Mouse (Mus musculus): ENCODE measurements around the gene Tdg.
"Not testable (repeated sequence)": the region's sequence is repeated elsewhere in the genome, so short reads cannot be mapped to it uniquely, and the experiment has no call there.

The Tdg gene

DNA sequence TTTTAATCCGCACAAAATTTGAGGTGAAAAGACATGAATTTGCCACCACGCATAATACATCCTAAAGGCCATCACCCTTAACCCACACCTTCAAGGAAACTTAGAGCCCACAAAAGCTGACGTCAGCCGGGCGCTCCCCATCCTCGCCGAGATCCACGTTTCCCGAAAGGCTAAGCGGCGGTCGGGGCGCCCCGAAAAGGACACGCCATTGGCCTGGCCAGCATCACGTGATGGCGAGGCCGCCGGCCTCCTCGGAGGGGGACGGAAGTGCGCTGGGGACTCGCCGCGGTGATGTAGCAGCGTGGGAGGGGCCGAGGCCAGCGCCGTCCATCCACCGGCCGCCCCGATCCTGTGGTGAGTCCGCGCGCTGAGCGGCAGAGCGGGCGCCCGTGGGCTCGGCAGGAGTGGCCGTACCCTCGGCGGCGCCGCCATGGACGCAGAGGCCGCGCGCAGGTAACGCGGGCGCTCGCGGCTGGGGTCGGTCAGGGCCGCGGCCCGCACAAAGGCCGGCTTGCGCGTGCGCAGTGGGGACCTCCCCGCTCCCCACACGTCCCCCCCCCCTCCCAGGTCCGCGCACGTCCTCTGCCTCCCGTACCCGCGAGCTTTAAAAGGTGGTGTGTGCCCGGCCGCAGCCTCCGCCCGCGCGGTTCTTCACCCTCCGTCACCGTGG is at the start of gene Tdg:
TSS of gene Tdg (plus strand) at position 243 of the 670 bp plus-strand sequence.
- DNase-seq = peak; percentile 94

DNA sequence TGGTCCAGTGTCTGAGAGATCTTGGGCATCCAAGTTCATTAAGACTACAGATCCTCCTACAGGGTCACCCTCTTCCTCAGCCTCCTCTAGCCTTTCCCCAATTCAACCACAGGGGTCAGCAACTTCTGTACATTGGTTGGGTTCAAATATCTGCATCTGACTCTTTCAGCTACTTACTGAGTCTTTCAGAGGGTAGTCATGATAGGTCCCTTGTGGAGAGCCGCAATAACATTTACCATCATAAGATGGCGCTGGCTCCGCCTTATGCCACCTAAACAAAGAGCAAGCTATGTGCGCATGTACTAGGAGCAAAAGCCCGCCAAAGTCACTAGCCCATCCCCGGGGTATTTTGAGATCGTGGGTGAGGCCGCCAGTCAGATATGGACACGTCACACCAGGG is 40.0 kb upstream of the Tdg start:
- not testable (repeated sequence) for DNase-seq

DNA sequence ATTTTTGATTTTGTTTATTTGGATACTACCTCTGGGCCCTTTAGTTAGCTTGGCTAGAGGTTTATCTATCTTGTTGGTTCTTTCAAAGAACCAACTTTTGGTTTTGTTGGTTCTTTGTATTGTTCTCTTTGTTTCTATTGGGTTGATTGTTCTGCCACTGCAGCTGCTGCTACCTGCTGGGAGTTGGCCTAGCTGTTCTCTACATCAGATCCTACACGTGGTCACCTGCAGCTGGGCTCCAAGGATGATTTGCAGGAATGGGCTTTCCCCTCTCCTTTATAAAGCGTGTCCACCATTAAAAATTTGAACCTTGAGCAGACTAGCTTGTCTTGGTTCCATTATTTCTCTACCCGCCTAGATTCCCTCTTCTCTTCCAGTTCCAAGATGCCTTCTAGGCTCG is 35.2 kb upstream of the Tdg start:
- not testable (repeated sequence) for DNase-seq

DNA sequence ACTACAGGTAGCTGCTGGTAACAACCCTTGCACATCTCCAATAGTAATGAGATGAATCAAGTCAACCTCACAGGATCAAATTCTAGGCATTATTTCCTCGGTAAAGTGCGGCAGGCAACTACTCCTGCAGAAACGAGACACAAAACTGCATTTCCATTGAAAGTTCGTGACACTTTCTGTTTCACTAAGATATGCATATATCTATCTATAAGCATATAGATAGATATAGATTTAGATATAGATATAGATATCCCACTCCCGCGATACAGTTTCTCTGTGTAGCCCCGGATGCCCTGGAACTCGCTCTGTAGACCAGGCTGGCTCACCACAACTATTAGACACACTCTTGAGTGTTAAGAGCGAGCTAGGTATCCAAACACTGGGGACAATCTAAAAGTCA is 7.4 kb upstream of the Tdg start:
- DNase-seq = no peak

DNA sequence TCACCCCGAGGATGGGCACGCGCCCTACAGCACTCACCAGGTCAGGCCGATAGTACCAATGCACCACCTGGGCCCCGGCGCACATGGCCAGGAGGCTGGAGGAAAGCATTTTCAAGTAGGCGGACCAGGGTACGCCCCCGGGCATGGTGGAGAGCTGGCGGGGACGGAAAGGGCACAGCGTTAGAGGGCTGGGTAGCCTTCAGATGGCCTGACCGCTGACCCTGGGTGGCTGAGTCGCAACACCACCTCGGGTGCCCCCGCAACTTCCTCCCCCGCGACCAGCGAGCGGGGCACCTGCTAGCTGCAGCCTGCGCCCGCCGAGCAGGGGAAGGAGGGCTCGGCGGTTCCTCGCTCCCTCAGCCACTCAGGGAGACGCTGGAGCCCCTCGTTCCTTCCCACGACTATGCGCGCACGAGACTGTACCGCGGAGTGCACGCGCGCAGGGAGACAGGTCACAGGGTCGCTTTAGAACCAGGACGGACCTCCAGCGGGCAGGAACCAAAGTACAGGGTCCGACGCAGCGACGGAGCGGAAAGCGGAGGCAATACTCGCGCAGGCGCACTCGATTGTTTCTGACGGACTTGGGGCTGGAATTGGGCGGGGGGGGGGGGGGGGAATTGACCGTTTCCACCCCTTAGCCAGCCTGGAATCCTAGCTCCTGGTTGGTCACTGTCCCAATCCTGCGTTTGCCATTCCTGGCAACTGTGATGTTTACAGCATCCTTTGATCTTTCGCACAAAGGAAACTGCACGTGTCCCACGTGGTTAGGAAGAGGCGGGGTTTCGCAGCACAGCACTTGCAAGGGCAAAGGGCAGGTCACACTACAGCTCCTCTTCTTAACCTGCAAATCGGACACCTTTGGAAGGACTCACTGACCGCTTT is 6.7 kb upstream of the Tdg start, which contains the start of gene 1190007I07Rik:
TSS of gene 1190007I07Rik (minus strand) at position 558 of the 882 bp plus-strand sequence.
- DNase-seq = peak; percentile 91

DNA sequence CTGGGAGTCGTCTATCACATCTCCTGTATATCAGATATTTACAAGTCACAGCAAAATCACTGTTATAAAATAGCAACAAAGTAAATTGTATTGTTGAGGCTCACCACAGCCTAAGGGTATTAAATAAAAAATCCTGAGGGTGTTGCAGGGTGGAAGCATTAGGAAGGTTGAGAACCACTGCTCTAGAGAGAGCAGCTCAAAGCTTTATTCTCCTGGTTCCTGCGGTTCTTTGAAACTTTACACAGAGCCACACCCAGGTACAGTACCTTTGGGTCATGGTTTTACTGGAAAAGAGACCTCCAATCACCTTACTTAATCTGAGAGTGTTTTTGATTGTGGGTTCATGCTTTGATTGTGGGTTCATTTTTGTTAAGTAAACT is 6.1 kb upstream of the Tdg start:
- DNase-seq = not testable (repeated sequence)

DNA sequence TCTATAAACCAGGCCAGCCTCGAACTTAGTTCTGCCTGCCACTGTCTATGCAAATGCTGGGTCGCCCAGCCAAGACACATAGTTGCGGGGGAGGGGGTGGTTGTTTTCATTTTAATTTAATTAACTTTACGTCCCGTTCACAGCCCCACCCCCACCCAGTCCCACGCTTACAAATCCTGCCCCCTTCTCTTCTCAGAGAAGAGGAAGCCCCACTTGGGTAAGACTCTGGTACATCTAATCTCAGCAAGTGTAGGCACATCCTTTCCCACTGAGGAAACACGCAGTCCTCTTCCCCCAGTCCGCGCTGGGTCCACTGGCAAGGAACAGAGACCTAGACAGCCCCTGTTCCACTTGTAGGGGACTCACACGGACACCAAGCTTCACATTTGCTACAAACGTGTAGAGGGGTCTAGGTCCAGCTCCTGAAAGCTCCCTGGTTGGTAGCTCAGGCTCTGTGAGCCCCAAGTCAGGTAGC is 480 bp upstream of the Tdg start:
- DNase-seq = peak; percentile 33

DNA sequence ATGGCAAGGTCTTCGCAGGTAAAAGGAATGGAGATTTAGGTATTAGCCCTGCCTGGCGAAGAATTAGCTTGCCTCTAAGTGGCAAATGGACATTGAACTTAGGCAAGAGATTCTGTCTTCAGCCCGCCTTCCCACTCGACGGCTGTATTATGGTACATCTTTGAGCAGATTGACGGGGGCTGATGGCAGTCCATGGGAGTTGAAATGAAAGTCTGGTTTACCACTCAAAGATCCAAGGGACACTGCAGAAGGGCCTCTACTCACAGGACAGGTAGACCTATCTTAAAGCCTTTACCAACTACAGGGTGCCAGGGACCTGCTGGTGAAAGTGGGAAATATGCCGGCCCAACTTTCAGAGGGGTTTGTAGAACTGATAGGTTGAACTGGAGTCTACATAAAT is 869 bp downstream of the Tdg start:
- DNase-seq = peak; percentile 28

DNA sequence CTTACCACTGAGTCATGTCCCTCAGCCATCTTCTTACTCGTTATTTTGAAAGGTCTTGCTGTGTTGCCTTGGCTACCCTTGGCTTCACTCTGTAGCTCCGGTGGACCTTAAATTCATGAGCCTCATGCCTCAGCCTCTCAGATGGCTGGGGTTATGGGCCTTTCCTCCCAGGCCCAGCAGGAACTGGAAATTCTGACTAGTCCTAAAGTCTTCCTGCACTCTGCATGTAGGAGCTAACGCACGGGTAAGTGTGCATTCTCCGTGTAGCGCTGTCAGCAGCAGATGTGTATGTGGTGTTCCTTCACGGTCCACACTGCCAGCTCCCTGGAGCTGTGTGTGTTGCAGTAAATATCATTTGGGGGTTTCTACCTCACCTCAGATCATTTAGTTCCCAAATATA is 1.5 kb downstream of the Tdg start:
- no peak for DNase-seq

DNA sequence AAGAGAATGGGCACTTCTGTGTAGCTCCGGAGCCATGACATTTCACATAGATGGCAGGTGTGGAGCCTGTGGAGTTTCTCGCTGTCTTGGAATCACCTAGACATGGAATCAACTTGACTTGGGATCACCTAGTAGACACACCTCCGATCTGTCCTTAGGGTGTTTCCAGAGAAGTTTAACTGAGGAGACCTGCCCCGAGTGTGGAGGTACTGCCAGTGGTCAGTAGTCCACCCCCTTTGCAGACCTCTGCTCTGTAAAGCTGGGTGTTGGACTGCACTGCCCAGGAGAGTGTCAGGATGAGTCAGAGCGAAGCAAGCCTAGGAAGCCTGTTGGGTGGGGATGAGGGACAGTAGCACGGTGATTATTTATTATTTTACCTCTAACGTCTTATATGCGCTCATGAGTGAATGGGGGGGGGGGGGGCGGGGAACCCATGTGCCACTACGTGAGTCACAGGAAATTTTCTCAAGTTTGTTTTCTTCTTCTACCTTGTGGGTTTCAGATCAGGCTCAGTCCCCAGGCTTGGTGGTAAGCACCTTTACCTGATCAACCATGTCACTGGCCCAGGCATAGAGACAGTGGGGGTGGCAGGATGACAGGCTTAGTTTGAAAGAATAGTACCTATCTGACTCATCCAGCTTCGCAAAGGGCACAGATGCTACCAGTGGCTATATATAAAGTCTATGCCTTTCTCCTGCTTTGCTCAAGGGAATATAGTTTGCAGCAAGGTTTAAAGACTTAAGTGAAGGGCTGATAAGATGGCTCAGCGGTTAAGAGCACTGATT is 3.1 kb downstream of the Tdg start:
- no peak for DNase-seq

DNA sequence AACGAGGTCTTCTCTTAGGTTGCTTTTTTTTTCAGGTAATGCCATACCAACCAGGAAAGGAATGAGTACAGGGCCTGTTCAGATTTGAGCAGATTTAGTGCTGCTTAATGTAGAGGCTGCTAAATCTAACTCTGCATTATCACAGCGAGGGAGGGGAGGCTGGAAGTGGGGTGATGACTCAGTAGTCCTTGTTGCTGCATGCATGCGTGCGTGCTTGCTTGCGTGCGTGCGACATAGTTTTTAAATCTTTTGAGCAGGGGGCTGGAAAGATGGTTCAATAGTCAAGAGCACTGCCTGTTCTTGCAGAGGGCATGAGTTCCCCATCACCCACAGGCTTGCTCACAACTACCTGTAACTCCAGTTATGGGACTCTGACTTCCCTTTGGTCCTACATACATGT is 4.7 kb downstream of the Tdg start:
- no peak for DNase-seq

DNA sequence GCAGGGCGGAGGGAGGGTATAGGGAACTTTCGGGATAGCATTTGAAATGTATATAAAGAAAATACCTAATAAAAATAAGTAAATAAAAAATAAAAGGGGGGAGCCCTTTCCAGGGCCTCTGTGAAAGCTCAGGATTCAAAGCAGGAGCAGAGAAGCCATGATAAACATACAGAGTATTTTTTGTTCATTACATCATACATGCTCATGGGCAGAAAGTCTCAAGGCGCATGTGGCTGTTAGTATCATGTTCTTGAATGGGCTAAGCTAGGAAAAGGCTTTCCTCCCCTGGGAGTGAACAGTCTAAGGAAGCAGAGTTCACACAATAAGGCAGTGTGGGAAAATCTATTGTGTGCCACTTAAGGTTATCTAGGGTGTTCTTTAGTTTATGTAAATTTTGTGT is 6.7 kb downstream of the Tdg start:
- DNase-seq = no peak

DNA sequence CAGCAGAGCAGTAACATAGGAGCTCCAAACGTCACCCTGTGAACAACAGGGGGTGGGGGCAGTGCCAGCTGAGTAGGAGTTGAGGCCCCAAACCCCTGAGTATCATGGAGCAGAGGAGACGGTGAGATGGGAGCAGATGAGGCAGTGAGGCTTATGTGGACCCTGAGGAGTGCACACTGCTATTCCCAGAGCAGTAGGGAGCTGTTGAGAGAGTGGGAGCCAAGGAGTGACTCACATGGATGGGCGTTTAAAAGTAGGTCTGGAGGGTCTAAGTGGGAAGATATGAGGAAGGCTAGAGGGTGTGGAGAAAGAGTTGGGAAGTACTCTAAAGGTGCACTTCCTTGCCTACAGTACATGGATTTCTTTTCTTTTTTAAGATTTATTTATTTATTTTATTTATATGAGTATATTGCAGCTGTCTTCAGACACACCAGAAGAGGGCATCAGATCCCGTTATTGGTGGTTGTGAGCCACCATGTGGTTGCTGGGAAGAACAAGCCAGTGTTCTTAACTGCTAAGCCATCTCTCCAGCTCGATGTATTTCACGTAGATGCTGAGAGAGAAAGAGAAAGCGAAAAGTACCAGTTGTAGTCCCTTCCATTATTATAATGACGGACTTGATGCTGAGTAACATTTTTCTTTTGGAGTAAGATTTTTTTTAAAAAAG is 9.5 kb downstream of the Tdg start:
- no peak for DNase-seq

DNA sequence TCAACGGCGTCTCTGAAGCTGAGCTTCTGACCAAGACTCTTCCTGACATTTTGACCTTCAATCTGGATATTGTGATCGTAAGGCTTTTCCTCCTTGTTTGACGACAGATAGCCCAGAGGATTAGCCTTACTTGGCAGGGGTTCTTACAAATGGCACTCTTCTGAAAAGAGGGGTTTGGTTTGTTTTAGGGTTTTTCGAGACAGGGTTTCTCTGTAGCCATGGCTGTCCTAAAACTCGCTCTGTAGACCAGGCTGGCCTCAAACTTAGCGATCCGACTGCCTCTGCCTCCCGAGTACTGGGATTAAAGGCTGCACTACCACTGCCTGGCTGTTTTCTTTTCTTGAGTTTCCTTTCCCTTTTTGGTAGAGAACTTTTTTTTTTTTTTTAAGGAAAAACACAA is 11.9 kb downstream of the Tdg start:
- no peak for DNase-seq

DNA sequence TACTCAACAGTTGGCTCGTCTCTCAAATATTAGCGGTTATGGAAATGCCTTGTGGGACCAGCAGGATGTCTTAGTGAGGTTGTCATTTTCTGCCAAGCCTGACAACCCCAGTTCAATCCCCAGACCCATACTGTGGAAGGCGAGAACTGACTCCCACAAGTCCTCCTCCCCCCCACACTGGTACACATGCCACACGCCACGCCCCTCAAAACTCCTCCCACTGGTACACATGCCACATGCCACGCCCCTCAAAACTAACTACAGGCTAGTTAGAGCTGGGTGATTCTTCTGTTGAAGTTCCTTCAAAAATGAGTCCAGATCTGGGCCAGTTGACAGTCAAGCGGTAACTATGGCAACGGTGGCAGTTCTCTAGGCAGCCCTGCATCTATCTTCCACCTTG is 16.5 kb downstream of the Tdg start:
- DNase-seq = no peak

DNA sequence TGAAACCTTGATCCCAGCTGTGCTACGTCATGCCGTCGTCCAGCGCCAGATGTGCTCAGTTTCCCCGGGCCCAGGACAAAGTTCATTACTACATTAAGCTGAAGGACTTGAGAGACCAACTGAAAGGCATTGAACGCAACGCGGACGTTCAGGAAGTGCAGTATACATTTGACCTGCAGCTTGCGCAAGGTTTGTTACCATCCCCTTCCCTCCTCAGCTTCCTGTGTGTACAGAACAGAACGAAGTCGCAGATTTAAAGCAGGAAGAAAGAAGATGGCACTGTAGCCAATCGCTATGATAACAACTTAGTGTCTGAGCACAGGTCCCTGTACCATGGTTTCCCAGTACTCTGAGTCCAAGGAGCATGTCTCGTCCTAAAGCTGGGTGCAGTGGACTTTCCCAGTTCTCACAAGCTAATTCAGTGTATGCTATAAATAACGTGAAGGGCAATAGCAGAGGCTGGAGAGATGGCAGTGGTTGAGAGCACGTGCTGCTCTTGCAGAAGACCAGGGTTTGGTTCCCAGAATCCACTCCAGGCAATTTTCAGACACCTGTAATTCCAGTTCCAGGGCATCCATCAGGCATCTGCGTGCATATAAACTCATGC is 17.7 kb downstream of the Tdg start:
- DNase-seq = no peak

DNA sequence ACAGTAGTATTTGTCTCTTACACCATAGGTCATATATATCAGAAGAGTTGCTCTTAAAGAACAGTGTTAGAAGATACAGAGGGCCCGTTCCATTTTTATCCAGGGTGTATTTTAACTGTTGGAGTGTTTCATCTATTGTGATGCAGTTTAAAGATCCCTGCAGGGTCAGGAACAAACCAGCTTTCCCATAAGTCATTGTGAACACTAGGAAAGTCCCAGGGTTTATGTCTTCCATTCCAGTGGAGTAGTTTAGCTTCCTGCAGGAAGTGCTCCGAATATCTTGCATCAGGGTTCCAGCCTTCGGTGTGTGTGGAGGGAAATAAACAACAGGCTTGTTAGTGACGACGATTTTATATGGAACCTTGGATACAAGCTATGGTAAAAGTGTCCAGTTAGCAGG is 21.6 kb downstream of the Tdg start:
- no peak for DNase-seq

DNA sequence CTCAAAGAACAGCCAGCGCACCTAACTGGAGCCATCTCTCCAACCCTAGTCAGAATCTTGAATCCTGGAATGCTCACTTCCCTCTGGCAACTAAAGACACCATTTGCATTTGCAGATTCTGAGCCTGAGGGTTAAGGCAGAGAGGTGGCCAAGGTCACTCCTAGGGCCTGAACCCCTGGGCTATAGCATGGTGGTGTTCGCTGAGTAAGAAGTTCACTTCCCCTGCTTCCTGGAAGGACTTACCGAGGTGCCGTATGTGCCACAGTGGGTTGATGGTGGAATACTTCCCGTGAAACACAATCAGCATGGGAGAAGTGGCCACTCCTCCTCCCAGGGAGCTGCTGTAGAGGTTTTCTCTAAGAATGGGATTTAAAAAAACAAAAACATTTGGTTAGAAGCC is 23.0 kb downstream of the Tdg start:
- DNase-seq = no peak

DNA sequence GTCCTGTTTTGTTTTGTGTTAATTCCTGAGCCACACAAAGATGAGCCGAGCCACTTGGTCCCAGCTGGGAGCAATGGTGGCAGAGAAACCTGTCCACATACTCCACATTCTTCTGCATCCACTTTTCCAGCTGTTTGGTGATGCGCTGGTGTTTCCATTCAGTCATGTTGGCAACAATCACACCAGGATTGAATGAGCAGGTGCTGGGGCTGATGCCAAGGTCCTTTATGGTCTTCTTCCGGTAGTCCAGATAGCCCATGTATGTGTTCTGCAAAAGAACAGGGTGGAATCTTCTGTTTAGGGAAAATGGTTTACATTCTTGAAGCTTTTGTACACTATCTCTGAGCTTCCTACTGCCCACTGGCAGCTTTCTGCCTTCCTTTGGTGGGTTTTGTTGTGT is 25.0 kb downstream of the Tdg start:
- no peak for DNase-seq

DNA sequence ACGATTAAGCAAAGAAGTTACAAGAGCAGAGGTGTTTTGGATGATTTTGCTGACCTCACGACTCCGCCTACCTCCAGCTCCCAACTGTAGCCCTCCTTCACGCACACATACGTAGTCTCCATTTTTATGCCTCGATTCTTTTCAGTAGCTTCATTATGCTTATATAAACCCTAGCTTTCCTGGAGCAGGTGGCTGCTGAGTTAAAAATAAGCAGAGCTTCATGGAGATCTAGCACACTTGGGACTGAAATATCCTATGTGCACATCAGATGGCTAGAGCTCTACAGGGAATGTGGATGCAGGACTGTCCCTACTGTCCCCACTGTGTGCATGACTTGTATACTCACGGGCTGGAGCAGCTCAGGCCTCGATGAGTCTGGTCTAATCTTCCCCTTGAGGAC is 32.2 kb downstream of the Tdg start:
- DNase-seq = peak; percentile 52

DNA sequence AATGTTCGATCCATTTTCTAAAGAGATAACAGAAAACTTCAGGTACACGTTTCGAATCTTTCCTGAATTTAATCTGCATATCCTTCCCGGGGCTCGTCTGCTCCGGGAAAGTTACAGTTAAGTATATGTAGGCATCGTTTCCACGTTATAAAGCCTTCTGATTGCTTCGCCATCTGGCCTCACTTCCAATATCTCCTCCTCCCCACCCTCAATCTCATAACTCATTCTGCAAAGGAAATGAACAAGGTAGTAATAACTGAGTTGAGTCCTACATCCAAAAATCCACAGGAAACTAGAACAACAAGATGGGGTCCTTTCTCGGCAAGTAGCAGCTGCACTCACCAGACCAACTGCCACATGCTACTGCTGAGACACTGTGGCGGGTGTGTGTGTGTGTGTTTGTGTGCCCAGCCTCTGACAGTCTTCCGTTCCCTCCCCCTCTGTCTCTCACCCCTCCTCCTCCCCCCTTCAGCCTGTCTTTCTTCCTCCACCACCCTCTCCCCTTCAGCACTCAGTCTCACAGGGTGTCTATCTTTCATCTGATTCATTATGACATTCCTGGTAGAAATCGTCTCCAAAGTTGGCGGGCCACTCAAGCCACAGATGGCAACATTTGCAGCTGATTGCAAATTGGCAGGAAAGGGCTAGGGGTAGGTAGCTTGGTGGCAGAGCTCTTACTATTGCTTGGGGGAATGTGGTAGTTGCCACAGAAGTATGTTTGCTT is 32.8 kb downstream of the Tdg start:
- peak; percentile 86 for DNase-seq

DNA sequence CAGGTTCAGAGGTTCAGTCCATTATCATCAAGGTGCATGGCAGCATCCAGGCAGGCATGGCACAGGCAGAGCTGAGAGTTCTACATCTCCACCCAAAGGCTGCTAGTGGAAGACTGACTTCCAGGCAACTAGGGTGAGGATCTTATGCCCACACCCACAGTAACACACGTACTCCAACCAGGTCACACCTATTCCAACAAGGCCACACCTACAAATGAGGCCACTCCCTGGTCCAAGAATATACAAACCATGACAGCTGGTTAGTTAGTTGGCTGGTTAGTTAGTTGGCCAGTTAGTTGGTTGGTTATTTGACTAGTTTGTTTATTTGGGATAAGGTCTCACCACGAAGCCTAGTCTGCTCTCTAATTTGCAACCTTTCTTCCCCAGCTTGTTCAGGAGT is 33.7 kb downstream of the Tdg start:
- DNase-seq = no peak
